Mouse (Mus musculus) stomach, postnatal 0 days (tissue): ENCODE data around the gene 2810408A11Rik.

Source experiments
- CTCF ChIP-seq: IDR thresholded peaks from 2 replicates; pipeline ENCODE4 v1.5.1; 2016; ENCODE audit warnings: antibody characterized with exemption, low read depth, mild to moderate bottlenecking, moderate library complexity
- EP300 ChIP-seq: optimal IDR thresholded peaks from 2 replicates; pipeline ENCODE3; 2016; ENCODE audit warnings: antibody characterized with exemption

- TF ChIP-seq EP300 = no peak
- TF ChIP-seq CTCF = no peak
Measured at GRCm38 (mm10) chr11:69881787-69882670, 18.8 kb downstream of the 2810408A11Rik start.
